Mouse (Mus musculus): Measurements from ENCODE around the gene Mfsd2b. TPM values are rescaled to one million over a fixed set of nuclear protein-coding genes. Genes with fewer than 3 reads are reported as not detected.
A peak's percentile ranks its signal among the peaks of the same experiment; 100 is the strongest.

Mfsd2b gene
- polyA plus RNA-seq, 1 experiment from 2014 or later: 2.6 TPM

DNA sequence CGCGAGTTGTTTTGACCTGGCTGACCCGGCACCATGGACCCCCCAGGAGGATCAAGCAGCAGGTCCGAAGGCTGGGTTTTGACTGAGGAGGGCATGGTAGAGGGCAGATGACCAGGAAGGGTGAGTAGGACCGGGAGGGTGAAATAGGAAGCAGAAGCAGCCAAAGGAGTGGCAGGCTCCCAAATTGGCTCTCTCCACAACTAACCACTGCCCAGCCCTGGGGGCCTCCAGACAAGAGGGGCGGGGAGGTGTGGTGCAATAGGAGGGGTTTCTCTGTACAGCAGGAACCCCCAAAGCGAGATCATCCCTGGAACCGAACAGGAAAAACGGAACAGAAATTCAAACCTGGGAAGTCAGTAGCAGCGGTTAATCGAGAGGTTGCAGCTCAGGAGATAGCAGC is 33.4 kb downstream of the Mfsd2b start:
- H3K36me3 ChIP-seq (replicated peaks): no peaks in the 10 kb centered on the region
- ATAC-seq (replicated peaks): peak; percentile 4; the same call in 1 of the 2 replicates
- H3K9ac ChIP-seq: peak overlapping the region; percentile 66
- peak overlapping the region; percentile 59 for H3K4me3 ChIP-seq
- H3K9me3 ChIP-seq: no peaks in the 10 kb centered on the region
- 0 out of 2 replicates have a peak, but pooled peaks cover 3% of the 10 kb centered on the region for H3K27me3 ChIP-seq (replicated peaks)
- H3K27ac ChIP-seq: no peak overlapping the region
- H3K4me2 ChIP-seq: peak overlapping the region; percentile 83
- WGBS: 2% methylated on average over 11 of the region's 11 CpGs
- peaks cover 22% of the 10 kb centered on the region for H3K4me1 ChIP-seq

DNA sequence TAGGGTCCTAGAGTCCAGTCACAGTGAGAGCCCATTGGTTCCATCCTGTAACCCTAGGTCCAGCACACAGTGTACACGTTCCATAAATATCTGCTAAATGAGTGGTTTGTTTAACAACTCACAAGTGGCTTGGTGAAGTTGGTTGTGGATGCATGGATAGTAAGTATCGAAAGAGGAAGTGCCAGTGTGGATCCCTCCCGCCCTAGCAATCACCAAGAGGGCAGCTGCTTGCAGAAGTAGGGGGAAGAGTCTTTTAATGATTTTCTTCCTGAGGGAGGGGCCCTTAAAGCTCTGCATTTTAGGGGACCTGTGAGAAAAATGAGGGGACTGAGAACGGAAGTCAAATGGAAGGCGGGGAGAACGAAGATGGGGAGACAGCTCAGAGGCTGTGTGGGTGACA is 34.1 kb downstream of the Mfsd2b start:
- no peak for ATAC-seq (replicated peaks)
- 0 out of 2 replicates have a peak overlapping the region, but pooled peaks have one; percentile 59 for H3K4me3 ChIP-seq
- no peaks in the 10 kb centered on the region for H3K9me3 ChIP-seq
- peaks cover 22% of the 10 kb centered on the region for H3K4me1 ChIP-seq
- no peak overlapping the region for H3K27ac ChIP-seq
- 52% methylated on average over 6 of the region's 6 CpGs for WGBS
- H3K9ac ChIP-seq: no peak overlapping the region
- H3K36me3 ChIP-seq (replicated peaks): no peaks in the 10 kb centered on the region
- peak overlapping the region; percentile 83; the same call in 1 of the 2 replicates for H3K4me2 ChIP-seq
- H3K27me3 ChIP-seq (replicated peaks): 0 out of 2 replicates have a peak, but pooled peaks cover 3% of the 10 kb centered on the region

DNA sequence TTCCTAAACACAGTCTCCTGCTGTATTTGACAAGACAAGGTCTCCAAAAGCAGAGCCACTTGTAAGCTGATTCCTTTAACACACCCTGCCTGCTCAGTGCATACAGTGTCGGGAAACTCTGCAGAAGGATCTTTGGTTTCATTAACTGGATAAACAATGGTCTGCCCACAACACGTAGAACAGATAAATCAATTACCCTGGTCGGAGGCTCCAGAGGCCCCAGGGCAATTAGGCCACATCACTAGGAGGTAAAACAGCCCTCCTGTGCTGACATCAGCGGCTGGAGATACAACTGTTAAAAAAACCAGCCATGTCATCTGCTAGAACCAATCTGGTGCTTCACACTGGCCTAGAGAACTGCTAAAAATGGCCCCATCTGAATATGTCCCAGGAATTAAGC is 37.2 kb downstream of the Mfsd2b start:
- no peak for ATAC-seq (replicated peaks)
- Histone ChIP-seq H3K27ac (no peak overlapping the region), H3K36me3 (replicated peaks) (no peaks in the 10 kb centered on the region; the same call in 1 of the 2 replicates), H3K4me3 (no peak overlapping the region), H3K27me3 (replicated peaks) (0 out of 2 replicates have a peak, but pooled peaks cover 3% of the 10 kb centered on the region), H3K4me1 (peaks cover 10% of the 10 kb centered on the region), H3K9ac (no peak overlapping the region), H3K9me3 (no peaks in the 10 kb centered on the region), H3K4me2 (no peak overlapping the region)
- 74% methylated on average over 4 of the region's 4 CpGs for WGBS

DNA sequence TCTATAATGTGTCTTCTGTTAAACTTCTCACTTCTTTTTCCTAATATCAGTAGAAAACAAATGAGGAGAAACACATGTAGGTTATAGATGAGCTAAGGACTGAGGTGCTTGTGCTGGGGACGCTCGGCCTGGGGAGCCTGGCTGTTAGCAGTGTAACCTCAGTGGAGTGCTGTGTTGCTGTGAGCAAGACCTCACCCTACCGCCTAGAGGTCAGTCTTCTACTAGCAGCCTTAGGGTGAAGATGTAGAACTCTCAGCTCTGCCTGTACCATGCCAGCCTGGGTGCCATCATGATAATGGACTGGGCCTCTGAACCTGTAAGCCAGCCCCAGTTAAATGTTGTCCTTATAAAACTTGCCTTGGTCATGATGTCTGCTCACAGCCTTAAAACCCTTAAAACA is 46.9 kb downstream of the Mfsd2b start:
- no peak overlapping the region for H3K9ac ChIP-seq
- no peaks in the 10 kb centered on the region for H3K27me3 ChIP-seq (replicated peaks)
- H3K4me3 ChIP-seq: no peak overlapping the region
- no peak overlapping the region for H3K4me2 ChIP-seq
- ATAC-seq (replicated peaks): no peak
- no peaks in the 10 kb centered on the region for H3K4me1 ChIP-seq
- no peak overlapping the region for H3K27ac ChIP-seq
- peaks cover 31% of the 10 kb centered on the region; the same call in 1 of the 2 replicates for H3K36me3 ChIP-seq (replicated peaks)
- 82% methylated on average over 3 of the region's 3 CpGs for WGBS
- H3K9me3 ChIP-seq: no peaks in the 10 kb centered on the region

DNA sequence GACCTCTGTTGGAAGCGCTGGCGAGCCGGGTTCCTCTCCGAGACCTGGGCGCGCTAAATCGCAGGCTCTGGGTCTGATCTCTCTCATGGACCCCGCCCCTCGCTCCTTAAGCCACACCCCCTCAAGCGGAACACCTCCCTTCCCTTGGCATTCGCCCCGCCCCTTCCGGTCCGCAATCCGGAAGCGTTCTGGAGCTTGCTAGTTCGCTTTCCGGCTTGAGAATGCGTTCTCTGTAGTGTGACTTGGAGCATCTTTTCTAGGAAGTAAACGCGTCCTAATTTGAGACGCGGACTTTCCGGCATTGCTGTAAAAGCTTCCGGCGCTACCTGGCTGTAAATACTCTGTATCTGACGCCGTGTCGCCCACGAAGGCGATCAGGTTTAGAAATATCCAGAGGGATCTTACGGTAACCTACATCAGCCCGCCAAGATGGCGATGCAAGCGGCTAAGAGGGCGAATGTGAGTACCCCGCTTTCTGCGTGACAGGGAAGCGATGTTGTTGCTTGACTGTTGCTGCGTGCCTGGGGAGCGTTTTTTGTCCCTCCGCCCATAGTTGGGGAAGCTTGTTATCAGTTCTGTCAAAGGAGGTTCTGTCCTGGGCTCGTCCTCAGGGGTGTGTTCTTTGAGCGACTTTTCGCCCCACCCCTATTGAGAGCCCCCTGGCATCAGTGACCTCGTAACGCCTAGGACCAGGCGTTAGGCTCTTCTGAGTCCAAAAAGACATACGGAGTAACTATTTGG is 56.6 kb downstream of the Mfsd2b start, which contains the start of gene Sf3b6:
Gene Sf3b6, plus strand, starts transcription at position 184 of the 741 bp plus-strand sequence.
- Histone ChIP-seq H3K4me3 (peak within 1 kb of the TSS; percentile 87), H3K4me2 (peak within 1 kb of the TSS; percentile 71), H3K9ac (peak within 1 kb of the TSS; percentile 64), H3K9me3 (no peaks in the 10 kb centered on the region), H3K27me3 (replicated peaks) (no peaks in the 10 kb centered on the region), H3K4me1 (peaks cover 26% of the 10 kb centered on the region), H3K36me3 (replicated peaks) (0 out of 2 replicates have a peak, but pooled peaks cover 12% of the 10 kb centered on the region), H3K27ac (peak within 1 kb of the TSS; percentile 89)
- ATAC-seq (replicated peaks): peak; percentile 98
- under 1% methylated on average over 49 of the region's 49 CpGs for WGBS

DNA sequence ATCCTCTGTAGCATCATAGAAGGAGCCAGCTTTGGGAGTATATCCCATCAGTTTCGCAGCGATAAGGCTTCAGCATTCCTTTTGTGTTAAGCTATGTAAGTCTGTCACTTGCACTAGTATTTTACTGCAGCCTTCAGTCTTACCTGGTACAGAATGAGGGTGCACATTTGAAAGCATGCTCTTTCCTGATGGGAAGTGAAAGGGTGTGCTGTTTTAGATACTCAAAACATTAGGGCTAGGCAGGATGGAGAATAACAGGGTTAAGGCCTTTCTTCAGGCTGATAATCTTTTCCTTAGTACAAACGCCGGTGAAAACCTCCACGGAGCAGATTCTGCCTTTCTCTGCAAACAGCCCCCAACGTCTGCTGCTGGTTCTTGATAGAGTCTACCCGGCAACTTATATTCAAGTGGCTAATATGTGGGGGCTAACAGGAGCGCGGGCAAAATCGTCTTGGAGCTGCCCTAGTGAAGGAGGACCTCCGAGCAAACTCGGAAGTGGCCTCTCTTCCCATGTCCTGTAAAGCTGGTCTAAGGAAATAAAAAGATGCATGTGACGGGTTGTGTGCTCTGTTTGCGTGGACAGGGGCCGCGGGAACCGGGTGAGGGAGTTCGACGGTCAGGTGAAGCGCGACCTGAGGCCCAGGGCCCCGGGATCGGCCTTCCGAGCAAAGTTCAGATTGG is 57.3 kb downstream of the Mfsd2b start:
- Histone ChIP-seq H3K27ac (peak overlapping the region; percentile 89), H3K4me2 (peak overlapping the region; percentile 71), H3K4me1 (peaks cover 26% of the 10 kb centered on the region), H3K27me3 (replicated peaks) (no peaks in the 10 kb centered on the region), H3K4me3 (peak overlapping the region; percentile 87), H3K36me3 (replicated peaks) (0 out of 2 replicates have a peak, but pooled peaks cover 11% of the 10 kb centered on the region), H3K9ac (peak overlapping the region; percentile 64), H3K9me3 (no peaks in the 10 kb centered on the region)
- 7% methylated on average over 24 of the region's 24 CpGs for whole genome bisulfite sequencing
- ATAC-seq (replicated peaks): peak; percentile 86

DNA sequence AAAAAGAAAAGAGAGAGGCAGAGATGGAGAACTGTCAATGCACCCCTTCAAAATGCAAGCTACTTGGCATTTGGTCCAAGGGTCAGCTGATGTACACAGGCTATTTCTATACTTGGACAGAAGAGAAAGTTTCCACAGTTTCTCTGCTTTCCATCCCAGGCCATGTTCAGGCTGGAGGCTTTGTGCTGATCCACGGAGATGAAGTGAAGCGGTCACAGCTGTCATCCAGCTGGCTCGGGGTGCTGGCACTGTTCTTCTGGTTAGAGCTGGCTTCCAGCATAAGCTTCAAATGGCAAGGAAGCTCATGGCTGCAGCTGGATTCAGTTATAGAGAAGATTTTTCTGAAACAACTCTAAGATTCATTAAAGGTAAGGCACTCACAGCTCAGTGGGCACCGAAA is 60.5 kb downstream of the Mfsd2b start:
- H3K36me3 ChIP-seq (replicated peaks): no peaks in the 10 kb centered on the region
- no peak overlapping the region for H3K27ac ChIP-seq
- 87% methylated on average over 4 of the region's 4 CpGs for WGBS
- no peak overlapping the region for H3K4me2 ChIP-seq
- no peak overlapping the region for H3K4me3 ChIP-seq
- H3K4me1 ChIP-seq: peaks cover 15% of the 10 kb centered on the region
- no peak overlapping the region for H3K9ac ChIP-seq
- H3K9me3 ChIP-seq: no peaks in the 10 kb centered on the region
- ATAC-seq (replicated peaks): no peak
- H3K27me3 ChIP-seq (replicated peaks): no peaks in the 10 kb centered on the region

Other genes with a start within 250 kb of the Mfsd2b start
- gene Fam228a, start 135.9 kb downstream of the Mfsd2b start, polyA plus RNA-seq (2015; fragmentation: Nextera tagmentation; extraction: Ambion mirVana): 1.0 and 1.3 TPM in 2 replicates
- gene Pfn4, start 105.3 kb downstream of the Mfsd2b start, polyA plus RNA-seq (2015; fragmentation: Nextera tagmentation; extraction: Ambion mirVana): 12.9 and 13.8 TPM in 2 replicates
- 4.7 and 6.1 TPM in 2 replicates for gene Fam228b, start 105.1 kb downstream of the Mfsd2b start, polyA plus RNA-seq (2015; fragmentation: Nextera tagmentation; extraction: Ambion mirVana)
- 180 and 200 TPM in 2 replicates for gene Sf3b6, start 56.8 kb downstream of the Mfsd2b start, polyA plus RNA-seq (2015; fragmentation: Nextera tagmentation; extraction: Ambion mirVana)
- gene Fkbp1b, start 32.8 kb downstream of the Mfsd2b start, polyA plus RNA-seq (2015; fragmentation: Nextera tagmentation; extraction: Ambion mirVana): 30.9 and 39.9 TPM in 2 replicates
- 13.8 and 15.0 TPM in 2 replicates for gene Wdcp, start 31.1 kb downstream of the Mfsd2b start, polyA plus RNA-seq (2015; fragmentation: Nextera tagmentation; extraction: Ambion mirVana)
- 40.4 and 41.7 TPM in 2 replicates for gene Ubxn2a, start 33.3 kb upstream of the Mfsd2b start, polyA plus RNA-seq (2015; fragmentation: Nextera tagmentation; extraction: Ambion mirVana)
- 11.2 and 11.3 TPM in 2 replicates for gene Atad2b, start 43.0 kb upstream of the Mfsd2b start, polyA plus RNA-seq (2015; fragmentation: Nextera tagmentation; extraction: Ambion mirVana)